Mouse (Mus musculus) kidney, embryonic 16.5 days (tissue): ENCODE measurements at regions not wholly inside any gene's neighbourhood (a gene's known extent, or its start where the extent isn't known, plus 50 kb on each side); places are given as distances from the start of the nearest gene placed in this dataset.

ENCODE experiments used
- ATAC-seq: fragments of 200-750 bp; cut with Nextera tagmentation; 2 replicates; pipeline ENCODE4 v1.8.0; 2017; ENCODE audit warnings: moderate TSS enrichment; ENCODE audit not compliant: low FRiP score, low TSS enrichment
- H3K27ac ChIP-seq: fragments of 300-500 bp; sonication (generic); 2 replicates; pipeline ENCODE4 v1.5.1; 2014; ENCODE audit warnings: low read length
- H3K27me3 ChIP-seq: fragments of 300-500 bp; sonication (generic); 2 replicates; pipeline ENCODE4 v1.6.1; 2014; ENCODE audit warnings: low read length, control low read depth, mixed read lengths; ENCODE audit not compliant: insufficient read depth
- H3K36me3 ChIP-seq: fragments of 300-500 bp; sonication (generic); 2 replicates; pipeline ENCODE4 v1.6.1; 2014; ENCODE audit warnings: low read length, control low read depth, mixed read lengths; ENCODE audit not compliant: insufficient read depth
- H3K4me1 ChIP-seq: fragments of 300-500 bp; sonication (generic); 2 replicates; pipeline ENCODE4 v1.6.1; 2014; ENCODE audit warnings: low read length, control low read depth, mixed read lengths; ENCODE audit not compliant: insufficient read depth
- H3K4me2 ChIP-seq: fragments of 300-500 bp; sonication (generic); replicated peaks from 2 replicates; pipeline ENCODE4 v1.6.1; 2014; ENCODE audit warnings: low read depth, low read length
- H3K4me3 ChIP-seq: fragments of 300-500 bp; sonication (generic); 2 replicates; pipeline ENCODE4 v1.5.1; 2014; ENCODE audit warnings: mild to moderate bottlenecking, low read length
- H3K9ac ChIP-seq: fragments of 300-500 bp; sonication (generic); replicated peaks from 2 replicates; pipeline ENCODE4 v1.6.1; 2014; ENCODE audit warnings: low read length
- H3K9me3 ChIP-seq: fragments of 300-500 bp; sonication (generic); 2 replicates; pipeline ENCODE4 v1.6.1; 2016; ENCODE audit warnings: low read length, control low read depth
- WGBS: fragments of 180-500 bp; shearing (Covaris S2); extraction: QIAGEN DNeasy Blood & Tissue Kit; methylation state at CpG from one replicate; pipeline ENCODE4 v1.1.7; 2014; 5-methylcytosine and 5-hydroxymethylcytosine counted together

- Histone ChIP-seq H3K27me3 (no peaks in the 10 kb centered on the region), H3K9me3 (no peaks in the 10 kb centered on the region), H3K9ac (no peak overlapping the region), H3K4me2 (no peak overlapping the region), H3K36me3 (no peaks in the 10 kb centered on the region), H3K4me1 (no peaks in the 10 kb centered on the region), H3K27ac (no peak overlapping the region), H3K4me3 (no peak overlapping the region)
- WGBS: 64% methylated on average over 5 of the region's 5 CpGs
- ATAC-seq: no peak
Measured at GRCm38 (mm10) chr1:73513822-73514221, 498.1 kb upstream of the Tnp1 start.

- Histone ChIP-seq H3K27ac (no peak overlapping the region), H3K4me2 (no peak overlapping the region), H3K27me3 (no peaks in the 10 kb centered on the region), H3K4me3 (no peak overlapping the region), H3K9me3 (no peaks in the 10 kb centered on the region), H3K36me3 (no peaks in the 10 kb centered on the region), H3K9ac (no peak overlapping the region), H3K4me1 (no peaks in the 10 kb centered on the region)
- 95% methylated on average over 2 of the region's 2 CpGs for WGBS
- no peak for ATAC-seq
Measured at GRCm38 (mm10) chr1:73512836-73513235, 497.1 kb upstream of the Tnp1 start.

- no peak for ATAC-seq
Measured at GRCm38 (mm10) chr1:73507071-73507754, 491.5 kb upstream of the Tnp1 start.

GRCm38 (mm10) chr1:73503611-73504010 is 487.9 kb upstream of the Tnp1 start:
- no peak for ATAC-seq
- Histone ChIP-seq H3K9ac (no peak overlapping the region), H3K27ac (no peak overlapping the region), H3K4me3 (no peak overlapping the region), H3K27me3 (no peaks in the 10 kb centered on the region), H3K9me3 (no peaks in the 10 kb centered on the region), H3K4me2 (no peak overlapping the region), H3K36me3 (no peaks in the 10 kb centered on the region), H3K4me1 (0 out of 2 replicates have a peak, but pooled peaks cover 11% of the 10 kb centered on the region)
- WGBS: 85% methylated on average over 4 of the region's 4 CpGs

More at GRCm38 (mm10) chr1:73507071-73507754, 491.5 kb upstream of the Tnp1 start:
- no peaks in the 10 kb centered on the region for H3K36me3 ChIP-seq
- H3K27me3 ChIP-seq: no peaks in the 10 kb centered on the region
- H3K27ac ChIP-seq: no peak overlapping the region
- H3K4me1 ChIP-seq: 0 out of 2 replicates have a peak, but pooled peaks cover 11% of the 10 kb centered on the region
- no peak overlapping the region for H3K9ac ChIP-seq
- no peak overlapping the region for H3K4me2 ChIP-seq
- no peak overlapping the region for H3K4me3 ChIP-seq
- no peaks in the 10 kb centered on the region for H3K9me3 ChIP-seq
- 36% methylated on average over 10 of the region's 10 CpGs for WGBS

- Histone ChIP-seq H3K27me3 (no peaks in the 10 kb centered on the region), H3K27ac (no peak overlapping the region), H3K4me3 (no peak overlapping the region), H3K9ac (no peak overlapping the region), H3K4me2 (no peak overlapping the region), H3K36me3 (no peaks in the 10 kb centered on the region), H3K4me1 (no peaks in the 10 kb centered on the region), H3K9me3 (no peaks in the 10 kb centered on the region)
- no peak for ATAC-seq
- WGBS: 78% methylated on average over 3 of the region's 3 CpGs
Measured at GRCm38 (mm10) chr1:73500671-73501070, 485.0 kb upstream of the Tnp1 start.

GRCm38 (mm10) chr1:73495971-73496749 is 480.5 kb upstream of the Tnp1 start:
- Histone ChIP-seq H3K9ac (no peak overlapping the region), H3K27ac (no peak overlapping the region), H3K36me3 (no peaks in the 10 kb centered on the region), H3K4me1 (no peaks in the 10 kb centered on the region), H3K9me3 (no peaks in the 10 kb centered on the region), H3K27me3 (no peaks in the 10 kb centered on the region), H3K4me3 (no peak overlapping the region), H3K4me2 (no peak overlapping the region)
- ATAC-seq: no peak

- no peak overlapping the region for H3K4me3 ChIP-seq
- H3K4me2 ChIP-seq: no peak overlapping the region
- no peak for ATAC-seq
- H3K4me1 ChIP-seq: peaks cover 11% of the 10 kb centered on the region
- H3K9me3 ChIP-seq: no peaks in the 10 kb centered on the region
- no peaks in the 10 kb centered on the region for H3K27me3 ChIP-seq
- no peaks in the 10 kb centered on the region for H3K36me3 ChIP-seq
- WGBS: 39% methylated on average over 2 of the region's 2 CpGs
- H3K9ac ChIP-seq: 0 out of 2 replicates have a peak overlapping the region, but pooled peaks have one; percentile 15
- no peak overlapping the region for H3K27ac ChIP-seq
Measured at GRCm38 (mm10) chr1:73481956-73482355, 466.2 kb upstream of the Tnp1 start.

- Histone ChIP-seq H3K27me3 (no peaks in the 10 kb centered on the region), H3K4me2 (no peak overlapping the region), H3K36me3 (no peaks in the 10 kb centered on the region), H3K4me1 (peaks cover 11% of the 10 kb centered on the region), H3K4me3 (no peak overlapping the region), H3K9ac (no peak overlapping the region), H3K27ac (no peak overlapping the region), H3K9me3 (no peaks in the 10 kb centered on the region)
- WGBS: 30% methylated on average over 4 of the region's 4 CpGs
- no peak for ATAC-seq
Measured at GRCm38 (mm10) chr1:73479349-73479920, 463.7 kb upstream of the Tnp1 start.

GRCm38 (mm10) chr1:73460598-73460997 is 444.9 kb upstream of the Tnp1 start:
- Histone ChIP-seq H3K27me3 (no peaks in the 10 kb centered on the region), H3K27ac (no peak overlapping the region), H3K4me2 (no peak overlapping the region), H3K9me3 (no peaks in the 10 kb centered on the region), H3K9ac (no peak overlapping the region), H3K36me3 (no peaks in the 10 kb centered on the region), H3K4me1 (peaks cover 5% of the 10 kb centered on the region; the same call in 1 of the 2 replicates), H3K4me3 (no peak overlapping the region)
- ATAC-seq: no peak
- WGBS: 62% methylated on average over 3 of the region's 3 CpGs
